In the genomic region with DNA sequence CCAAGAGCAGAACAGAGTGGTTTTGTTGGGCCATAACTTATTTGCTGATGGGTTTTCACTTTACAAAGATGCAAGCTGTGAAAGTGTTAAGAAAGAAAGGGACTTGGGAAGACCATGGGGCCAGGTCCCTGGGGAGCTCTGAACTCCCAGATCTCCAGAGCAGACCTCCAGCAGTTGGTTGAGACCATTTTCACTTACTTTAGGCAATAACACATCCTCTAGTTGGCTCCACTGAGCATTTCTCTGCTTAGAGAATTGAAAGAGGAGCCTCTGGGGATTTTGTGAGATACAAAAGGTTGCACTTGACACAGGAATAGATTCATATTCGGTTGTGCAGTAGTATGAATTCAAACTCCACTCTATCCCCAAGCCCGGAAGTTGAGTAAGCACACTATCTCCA, we compare ENCODE assay signal across 1 mouse cellular context.
TF ChIP-seq lines count a peak whose summit lies in the region.

No protein-coding gene starts in this region.

TF ChIP-seq in CH12.LX, 34 proteins besides CTCF, POLR2A, EP300 and RAD21:
- TF ChIP-seq POLR2AphosphoS2 (IDR thresholded peaks at IDR 0.05; ENCODE audit: low read depth, low read length) (no peak), IRF4 (IDR thresholded peaks at IDR 0.05; ENCODE audit: low read depth, low read length) (0 out of 2 replicates have a peak, but pooled peaks have one; percentile 6)
TF ChIP-seq in CH12.LX: peak in this region for 1.
